Mouse (Mus musculus) mature B cell (primary cell): ENCODE measurements around the gene Trim14.

ENCODE experiments used
- in situ Hi-C: fragments of 300-500 bp; cut with MboI; formaldehyde crosslinking; loops from 2 replicates; pipeline ENCODE4 v1.14.3; 2019

Gene Trim14

GRCm38 (mm10) chr4:46485696-46486417 is 50.1 kb downstream of the Trim14 start:
- in situ Hi-C loops = no loop called here

- in situ Hi-C loops = no loop called here
Observed at GRCm38 (mm10) chr4:46479081-46479480, 56.9 kb downstream of the Trim14 start.

- in situ Hi-C loops = no loop called here
Observed at GRCm38 (mm10) chr4:46475101-46475500, 60.8 kb downstream of the Trim14 start.

GRCm38 (mm10) chr4:46465740-46466139 is 70.2 kb downstream of the Trim14 start:
- in situ Hi-C loops = no loop called here

- in situ Hi-C loops = no loop called here
Observed at GRCm38 (mm10) chr4:46463130-46463830, 72.7 kb downstream of the Trim14 start.

- in situ Hi-C loops = no loop called here
Observed at GRCm38 (mm10) chr4:46458411-46458810, 77.5 kb downstream of the Trim14 start.

GRCm38 (mm10) chr4:46457186-46457585 is 78.8 kb downstream of the Trim14 start:
- in situ Hi-C loops = no loop called here

- in situ Hi-C loops = no loop called here
Observed at GRCm38 (mm10) chr4:46456762-46457161, 79.2 kb downstream of the Trim14 start.

- in situ Hi-C loops = no loop called here
Observed at GRCm38 (mm10) chr4:46454097-46454864, 81.7 kb downstream of the Trim14 start.

GRCm38 (mm10) chr4:46452855-46453719 is 82.9 kb downstream of the Trim14 start:
- in situ Hi-C loops = no loop called here

GRCm38 (mm10) chr4:46452481-46452850 is 83.5 kb downstream of the Trim14 start:
- in situ Hi-C loops = no loop called here

- in situ Hi-C loops = no loop called here
Observed at GRCm38 (mm10) chr4:46451758-46452480, 84.0 kb downstream of the Trim14 start.

GRCm38 (mm10) chr4:46451240-46451757 is 84.6 kb downstream of the Trim14 start:
- in situ Hi-C loops = no loop called here

- in situ Hi-C loops = no loop called here
Observed at GRCm38 (mm10) chr4:46450519-46451131, 85.3 kb downstream of the Trim14 start, which contains the start of gene Anp32b. Gene Anp32b, plus strand, starts transcription at chr4:46450902.

- in situ Hi-C loops = no loop called here
Observed at GRCm38 (mm10) chr4:46450020-46450518, 85.9 kb downstream of the Trim14 start.

GRCm38 (mm10) chr4:46448886-46449285 is 87.1 kb downstream of the Trim14 start:
- in situ Hi-C loops = loop anchor here (5.0 kb wide), 1 partner anchor 47 kb away; no protein-coding TSS in a partner anchor

- in situ Hi-C loops = loop anchor here (5.0 kb wide), 1 partner anchor 45 kb away; no protein-coding TSS in a partner anchor
Observed at GRCm38 (mm10) chr4:46447461-46447860, 88.5 kb downstream of the Trim14 start.

GRCm38 (mm10) chr4:46445237-46445945 is 90.5 kb downstream of the Trim14 start:
- in situ Hi-C loops = loop anchor here (5.0 kb wide), 1 partner anchor 43 kb away; no protein-coding TSS in a partner anchor
